Mouse (Mus musculus): Measurements from ENCODE around the gene Ccdc62. TPM values are rescaled to one million over a fixed set of nuclear protein-coding genes. Genes with fewer than 3 reads are reported as not detected.

The Ccdc62 gene
- total RNA-seq, 2 experiments from 2014 or later, result 1.4 to 1.8 TPM

DNA sequence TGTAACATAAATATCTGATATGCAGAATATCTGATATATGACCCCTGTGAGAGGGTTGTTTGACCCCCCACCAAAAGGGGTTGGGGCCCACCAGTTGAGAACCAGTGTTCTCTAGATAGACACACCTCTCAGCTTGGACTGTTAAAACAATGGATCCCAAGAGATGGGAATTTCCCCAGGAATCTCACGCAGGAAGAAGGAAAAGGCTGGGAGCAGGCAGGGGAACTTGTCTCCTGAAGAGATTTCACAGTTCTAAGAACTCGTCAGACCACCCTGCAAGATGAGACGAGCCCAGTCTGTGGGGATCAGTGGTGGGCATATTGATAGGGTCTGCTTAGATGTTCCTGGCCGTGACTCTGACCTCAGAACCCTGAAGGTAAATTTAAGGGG is 49.5 kb downstream of the Ccdc62 start:
- DNase-seq, result no peak

DNA sequence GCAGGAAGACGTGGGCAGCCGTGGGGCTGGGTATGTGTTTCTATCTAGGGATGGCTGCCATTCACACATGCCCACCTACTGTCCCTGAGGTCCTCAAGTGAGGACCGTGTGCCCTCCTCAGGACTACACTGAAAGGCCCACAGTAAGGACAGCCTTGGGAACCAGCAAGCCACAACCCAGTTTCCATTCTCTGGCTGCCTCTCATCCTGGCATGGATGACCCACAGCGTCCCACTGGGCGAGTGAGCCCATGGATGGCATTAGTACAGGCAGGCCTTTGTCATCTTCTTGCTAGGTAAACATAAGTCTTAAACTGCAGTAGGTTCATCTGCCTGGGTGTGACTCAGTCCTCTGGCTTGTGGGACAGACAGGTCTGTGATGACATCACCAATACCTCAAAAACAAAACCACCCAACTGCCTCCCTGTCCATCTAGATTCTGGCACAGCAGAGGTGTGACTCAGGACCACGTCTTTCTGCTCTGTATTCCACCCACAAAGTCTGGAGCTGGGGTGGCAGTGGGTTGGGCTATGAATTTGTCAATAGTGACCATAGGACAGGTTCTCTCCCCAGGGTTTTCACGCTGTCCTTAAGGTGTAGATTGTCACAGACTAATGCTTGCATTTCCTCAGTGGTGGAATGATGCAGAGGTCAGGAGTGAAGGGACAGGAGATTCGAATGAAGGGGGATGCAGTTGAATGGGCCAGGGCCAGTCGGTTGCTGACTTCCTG is 50.2 kb downstream of the Ccdc62 start:
- no peak for DNase-seq

DNA sequence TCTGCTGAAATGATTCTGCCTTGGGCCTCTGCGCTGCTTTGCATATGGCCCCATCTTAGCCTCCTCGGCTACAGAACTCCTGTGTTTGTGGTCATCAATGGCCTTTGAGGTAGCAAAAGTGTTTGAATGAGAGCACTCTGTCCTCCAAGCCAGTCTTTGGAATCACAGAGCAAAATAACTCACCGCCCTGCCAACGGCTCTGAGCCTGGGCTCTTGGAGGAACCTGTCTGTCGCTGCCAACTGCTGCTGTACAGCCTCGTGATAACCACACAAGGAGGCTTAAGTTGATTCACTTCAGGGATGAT is 50.7 kb downstream of the Ccdc62 start:
- no peak for DNase-seq

DNA sequence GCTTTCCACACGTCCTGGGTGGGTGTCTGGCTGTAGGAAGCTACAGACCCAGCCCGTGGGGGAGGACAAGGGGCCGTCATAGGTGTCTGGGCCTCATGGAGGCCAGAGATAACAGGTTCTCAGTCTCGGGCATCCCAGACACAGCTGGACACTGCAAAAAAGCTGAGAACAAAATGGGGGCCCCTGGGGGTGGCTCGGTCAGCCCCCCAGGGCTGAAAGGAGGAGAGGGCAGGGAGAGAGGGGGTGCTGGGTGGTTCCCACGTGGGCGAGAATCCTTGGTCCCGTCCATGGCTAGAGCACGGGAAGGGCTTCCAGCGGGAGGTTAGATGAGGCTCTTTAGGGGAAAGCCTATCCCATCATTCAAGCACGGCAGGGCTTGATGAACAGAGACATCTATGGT is 52.4 kb downstream of the Ccdc62 start:
- no peak for DNase-seq

DNA sequence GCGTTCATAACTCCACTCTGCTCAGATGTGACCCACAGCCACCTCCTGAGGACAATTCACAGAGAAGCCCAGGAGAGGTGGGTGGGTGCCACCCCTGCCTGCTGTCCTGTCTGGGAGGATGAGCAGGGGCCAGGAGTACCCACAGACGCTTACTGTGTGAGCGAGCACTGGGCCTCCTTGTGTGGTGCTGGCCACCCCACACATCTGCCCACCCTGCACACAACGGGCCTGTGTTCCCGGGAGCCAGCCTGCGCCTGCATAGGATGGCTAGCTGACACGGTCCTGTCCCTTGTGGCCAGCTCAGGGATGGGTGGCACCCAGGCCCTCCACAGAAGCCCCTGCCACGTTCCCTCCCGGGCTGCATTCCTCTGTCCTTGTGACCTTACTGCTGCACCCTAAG is 55.0 kb downstream of the Ccdc62 start:
- no peak for DNase-seq

DNA sequence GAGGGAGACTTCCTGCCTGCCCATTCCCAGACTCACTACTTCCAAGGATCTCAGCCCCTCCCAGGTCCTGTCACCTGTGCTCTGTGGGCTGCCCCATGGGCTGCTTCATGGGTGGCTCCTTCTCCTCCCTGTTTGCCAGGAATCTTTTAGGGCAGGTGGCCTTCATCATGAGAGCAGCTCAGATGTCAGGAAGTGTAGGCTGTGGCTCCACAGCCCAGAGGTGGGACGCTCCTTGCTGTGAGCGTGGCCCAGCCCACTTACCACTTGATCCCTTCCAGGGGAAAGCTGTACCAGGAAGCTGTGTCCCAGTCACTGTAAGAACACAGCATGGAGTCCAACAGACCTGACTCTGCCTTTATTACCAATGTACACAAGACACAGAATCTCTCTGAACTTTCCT is 56.4 kb downstream of the Ccdc62 start:
- no peak for DNase-seq

DNA sequence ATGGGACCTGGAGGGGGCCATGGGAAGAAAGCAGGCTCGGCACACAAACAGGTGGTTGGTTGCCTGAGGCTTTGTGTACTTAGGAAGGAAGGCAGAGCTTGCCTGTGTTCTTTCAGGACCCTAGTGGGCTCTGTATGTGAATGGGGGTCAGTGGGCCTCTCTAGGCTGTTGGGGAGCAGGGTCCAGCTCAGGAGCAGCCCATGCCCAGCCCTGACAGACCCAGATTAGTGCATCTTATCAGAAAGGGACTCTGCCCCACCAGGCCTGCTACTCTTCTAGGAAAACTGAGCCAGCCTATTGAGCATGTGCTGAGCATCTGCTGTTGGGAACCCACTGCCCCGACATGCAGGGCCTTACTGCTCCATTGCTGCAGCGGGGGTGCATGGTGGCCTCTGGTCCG is 57.0 kb downstream of the Ccdc62 start:
- DNase-seq, result no peak

DNA sequence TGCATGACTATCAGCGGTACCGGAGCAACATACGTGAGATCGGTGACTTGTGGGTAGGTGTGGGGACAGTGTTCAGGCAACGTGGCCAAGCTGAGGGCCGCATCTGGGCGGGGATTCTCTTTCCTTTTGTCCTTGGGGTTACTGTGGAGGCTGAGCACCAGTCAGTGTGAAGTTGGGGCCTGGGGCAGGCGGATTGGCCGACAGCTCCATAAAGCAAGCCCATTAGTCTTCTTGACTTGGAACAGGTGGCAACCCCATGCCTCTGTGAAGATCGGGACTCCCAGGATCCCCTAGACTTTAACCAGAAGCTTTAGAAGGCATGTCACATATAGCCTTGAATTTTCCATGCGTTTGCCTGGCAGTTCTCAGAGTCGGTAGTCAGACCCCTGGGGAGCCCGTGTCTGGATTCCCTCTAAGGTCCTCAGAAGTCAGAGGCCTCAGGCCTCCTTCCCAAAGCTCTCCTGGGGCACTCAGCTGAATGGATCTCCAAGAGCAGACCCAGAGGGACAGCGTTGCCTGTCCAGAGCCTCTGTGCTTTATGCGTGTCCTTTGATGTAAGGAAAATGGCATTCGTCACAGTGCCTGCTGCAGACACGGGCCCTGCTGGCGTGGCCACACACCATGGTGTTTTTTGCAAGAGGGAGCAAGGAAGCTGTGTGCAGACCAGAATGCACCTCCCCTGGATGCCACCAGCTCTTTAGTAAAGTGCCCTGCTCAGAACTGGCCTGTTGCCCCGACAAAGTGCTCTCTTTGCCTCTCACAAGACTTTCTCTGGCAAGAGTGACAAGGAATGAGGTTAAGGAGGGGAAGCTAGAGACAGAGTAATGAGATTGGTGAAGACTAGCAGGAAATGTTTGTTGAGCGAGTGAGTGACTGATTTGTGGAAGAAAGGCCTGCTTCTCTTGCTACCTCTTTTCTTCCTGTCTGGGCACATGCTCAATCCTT is 59.7 kb downstream of the Ccdc62 start:
- no peak for DNase-seq

DNA sequence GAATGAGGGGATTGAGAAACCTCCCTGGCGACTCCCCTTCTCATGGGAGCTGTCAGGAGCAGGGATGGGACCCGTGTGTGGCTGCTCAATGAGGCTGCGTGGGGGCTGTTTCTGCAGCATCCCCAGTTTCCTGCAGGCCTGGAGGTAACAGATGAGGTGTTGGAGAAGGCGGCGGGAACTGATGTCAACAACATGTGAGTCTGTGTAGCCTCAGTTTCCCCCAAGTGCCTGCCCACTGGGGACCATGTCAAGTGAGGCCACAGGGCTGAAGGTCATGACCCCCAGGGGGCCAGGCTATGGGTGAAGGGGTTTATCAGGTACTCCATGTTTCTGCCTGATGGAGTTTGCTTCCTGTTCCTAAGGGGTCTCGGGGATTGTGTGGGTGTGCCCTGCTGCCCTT is 60.8 kb downstream of the Ccdc62 start:
- no peak for DNase-seq

DNA sequence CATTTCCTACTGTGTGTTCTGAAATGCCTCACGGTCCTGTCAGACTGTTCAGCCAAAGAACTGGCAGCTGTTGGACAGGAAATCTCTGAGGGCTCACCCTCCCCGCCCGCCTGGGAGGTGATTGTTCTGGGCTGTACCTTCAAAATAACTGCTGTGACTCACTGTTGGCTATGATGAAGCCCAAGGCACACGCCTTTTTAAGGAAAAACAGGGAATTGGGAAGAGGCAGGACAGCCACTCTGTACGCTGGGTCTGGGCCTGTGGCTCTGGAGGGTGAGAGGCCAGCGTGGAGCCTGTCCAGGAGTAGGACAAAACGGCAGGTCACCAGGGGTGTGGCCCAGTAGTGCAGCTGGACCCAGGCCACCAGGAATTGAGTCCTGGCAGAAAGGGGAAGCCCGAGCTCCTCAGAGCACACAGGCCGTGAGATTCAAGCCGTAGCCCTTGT is 61.7 kb downstream of the Ccdc62 start:
- DNase-seq, result peak; percentile 75

DNA sequence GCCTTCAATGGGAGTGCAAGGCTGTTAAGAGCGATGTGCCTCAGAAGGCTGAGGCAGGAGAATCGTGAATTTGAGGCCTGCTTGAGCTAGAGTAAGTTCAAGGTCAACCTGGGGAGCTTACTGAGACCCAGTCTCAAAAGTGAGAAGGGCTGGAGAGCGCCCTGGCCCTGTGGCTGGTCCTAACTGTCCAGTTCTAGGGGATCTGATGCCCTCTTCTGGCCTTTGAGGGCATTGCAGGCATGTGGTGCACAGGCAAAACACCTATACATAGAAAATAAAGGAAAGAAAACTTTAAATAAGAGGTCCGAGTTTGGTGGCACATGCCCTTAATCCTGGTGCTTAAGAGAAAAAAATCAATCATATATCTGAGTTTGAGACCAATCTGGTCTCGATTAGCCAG is 62.3 kb downstream of the Ccdc62 start:
- peak; percentile 53 for DNase-seq

DNA sequence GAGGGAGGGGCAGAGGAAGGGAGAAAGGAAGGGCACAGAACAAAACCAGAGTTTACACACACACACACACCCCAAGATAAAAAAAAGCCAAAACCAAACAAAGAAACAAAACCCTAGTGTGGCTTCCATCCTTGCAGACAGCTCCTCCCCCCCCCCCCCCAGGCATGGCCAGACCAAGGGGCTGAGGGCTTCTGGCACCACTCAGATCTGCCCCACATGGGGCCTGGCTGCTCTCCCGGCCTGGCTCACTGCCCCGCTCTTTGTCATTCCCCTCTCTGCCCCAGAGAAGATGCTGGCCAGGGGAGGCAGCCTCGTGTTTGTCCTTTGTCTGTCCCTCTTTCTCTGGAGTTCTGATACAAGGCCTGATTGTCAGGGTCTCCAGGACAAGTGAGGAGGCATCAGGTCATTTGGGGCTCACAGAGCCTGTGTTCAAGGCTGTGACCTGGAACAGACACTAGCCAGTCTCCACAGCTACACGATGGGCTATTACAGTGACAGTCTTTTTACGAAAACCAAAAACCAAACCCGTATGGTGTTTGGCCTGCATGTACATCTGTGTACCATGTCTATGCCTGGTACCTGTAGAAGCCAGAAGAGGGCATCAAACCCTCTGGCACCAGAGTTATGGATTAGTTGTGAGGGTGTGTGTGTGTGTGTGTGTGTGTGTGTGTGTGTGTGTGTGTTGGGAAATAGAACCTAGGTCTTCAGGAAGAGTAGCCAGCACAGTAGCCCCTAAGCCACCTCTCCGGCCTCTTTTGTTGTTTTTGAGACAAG is 63.0 kb downstream of the Ccdc62 start:
- no peak for DNase-seq

DNA sequence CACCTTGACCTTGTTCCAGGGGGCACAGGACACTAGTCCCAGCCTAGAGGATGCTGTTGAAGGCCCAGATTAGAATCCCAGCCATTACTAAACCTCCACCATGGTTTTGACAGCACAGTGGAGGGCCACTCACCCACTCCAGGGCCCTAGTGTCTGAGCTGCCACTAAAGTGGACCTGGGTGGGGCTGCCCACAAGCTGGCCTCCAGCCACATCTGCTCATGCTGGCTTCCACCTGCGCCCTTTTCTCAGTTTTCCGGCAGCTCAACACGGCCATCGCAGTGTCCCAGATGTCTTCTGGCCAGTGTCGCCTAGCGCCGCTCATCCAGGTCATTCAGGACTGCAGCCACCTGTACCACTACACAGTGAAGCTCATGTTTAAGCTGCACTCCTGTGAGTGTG is 64.0 kb downstream of the Ccdc62 start:
- DNase-seq, result no peak

DNA sequence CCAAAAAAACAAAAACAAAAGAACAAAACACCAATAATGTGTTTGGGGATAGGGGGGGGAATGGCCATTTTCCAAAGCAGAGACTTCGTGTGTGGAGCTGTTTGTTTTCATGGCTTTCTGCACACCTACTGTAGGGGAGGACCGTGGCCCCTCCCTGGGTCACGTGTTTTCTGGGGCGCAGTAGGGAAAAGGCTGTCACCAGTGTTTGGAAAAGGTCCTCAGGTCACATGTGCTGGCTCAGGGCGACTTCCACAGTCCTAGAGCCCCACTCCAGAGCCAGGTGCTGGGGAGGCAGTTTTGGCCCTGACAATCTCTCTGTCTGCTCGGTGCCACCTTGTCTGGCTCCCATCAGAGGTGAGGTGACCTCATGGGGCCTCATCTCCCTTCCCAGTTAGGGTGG is 64.9 kb downstream of the Ccdc62 start:
- DNase-seq, result no peak

DNA sequence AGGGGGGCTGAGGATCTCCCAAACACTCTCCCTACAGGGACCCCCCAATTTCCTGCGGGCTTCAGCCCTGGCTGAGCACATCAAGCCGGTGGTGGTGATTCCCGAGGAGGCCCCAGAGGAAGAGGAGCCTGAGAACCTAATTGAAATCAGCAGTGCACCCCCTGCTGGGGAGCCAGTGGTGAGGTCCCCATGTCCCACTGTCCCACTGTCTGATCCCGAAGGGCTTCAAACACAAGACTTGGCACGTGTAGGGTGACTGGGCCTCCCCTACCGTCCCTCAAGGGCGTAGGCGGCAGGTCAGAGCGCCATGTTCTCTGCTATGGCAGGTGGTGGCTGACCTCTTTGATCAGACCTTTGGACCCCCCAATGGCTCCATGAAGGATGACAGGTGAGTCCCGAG is 65.7 kb downstream of the Ccdc62 start:
- DNase-seq, result no peak

DNA sequence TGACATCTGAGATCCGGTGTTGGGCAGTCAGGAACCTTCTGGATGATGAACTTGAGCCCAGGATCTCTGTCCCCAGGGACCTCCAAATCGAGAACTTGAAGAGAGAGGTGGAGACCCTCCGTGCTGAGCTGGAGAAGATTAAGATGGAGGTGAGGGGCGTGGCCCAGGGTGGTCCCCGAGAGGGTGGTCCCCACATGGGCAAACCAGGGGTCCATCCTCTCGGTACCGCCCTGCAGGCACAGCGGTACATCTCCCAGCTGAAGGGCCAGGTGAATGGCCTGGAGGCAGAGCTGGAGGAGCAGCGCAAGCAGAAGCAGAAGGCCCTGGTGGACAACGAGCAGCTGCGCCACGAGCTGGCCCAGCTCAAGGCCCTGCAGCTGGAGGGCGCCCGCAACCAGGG is 66.2 kb downstream of the Ccdc62 start:
- no peak for DNase-seq

DNA sequence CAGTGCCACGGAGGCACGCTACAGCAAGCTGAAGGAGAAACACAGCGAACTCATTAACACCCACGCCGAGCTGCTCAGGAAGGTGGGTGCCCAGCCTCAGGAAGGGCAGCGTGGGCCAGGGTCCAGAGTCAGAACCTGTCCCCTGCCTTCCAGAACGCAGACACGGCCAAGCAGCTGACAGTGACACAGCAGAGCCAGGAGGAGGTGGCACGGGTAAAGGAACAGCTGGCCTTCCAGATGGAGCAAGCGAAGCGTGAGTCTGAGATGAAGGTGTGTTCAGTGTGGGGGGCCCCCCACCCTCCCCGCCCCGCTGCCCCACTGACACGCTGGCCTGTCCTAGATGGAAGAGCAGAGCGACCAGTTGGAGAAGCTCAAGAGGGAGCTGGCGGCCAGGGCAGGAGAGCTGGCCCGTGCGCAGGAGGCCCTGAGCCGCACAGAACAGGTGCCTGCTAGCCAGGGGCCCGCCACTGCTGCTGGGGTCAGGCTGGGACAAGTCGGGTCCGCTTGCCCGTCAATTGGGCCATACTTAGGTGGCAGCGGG is 66.8 kb downstream of the Ccdc62 start:
- DNase-seq, result no peak

DNA sequence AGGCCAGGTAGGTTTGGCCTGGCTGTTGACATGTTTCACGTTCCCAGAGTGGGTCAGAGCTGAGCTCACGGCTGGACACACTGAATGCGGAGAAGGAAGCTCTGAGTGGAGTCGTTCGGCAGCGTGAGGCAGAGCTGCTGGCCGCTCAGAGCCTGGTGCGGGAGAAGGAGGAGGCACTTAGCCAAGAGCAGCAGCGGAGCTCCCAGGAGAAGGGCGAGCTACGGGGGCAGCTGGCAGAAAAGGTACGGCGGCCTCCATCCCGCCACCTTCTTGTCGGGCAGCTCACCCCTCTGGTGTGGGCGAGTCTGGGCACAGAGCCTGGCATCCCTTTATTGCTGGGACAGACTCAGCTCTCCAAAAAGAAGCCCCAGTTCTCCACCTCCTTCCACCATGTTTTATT is 67.3 kb downstream of the Ccdc62 start:
- no peak for DNase-seq

DNA sequence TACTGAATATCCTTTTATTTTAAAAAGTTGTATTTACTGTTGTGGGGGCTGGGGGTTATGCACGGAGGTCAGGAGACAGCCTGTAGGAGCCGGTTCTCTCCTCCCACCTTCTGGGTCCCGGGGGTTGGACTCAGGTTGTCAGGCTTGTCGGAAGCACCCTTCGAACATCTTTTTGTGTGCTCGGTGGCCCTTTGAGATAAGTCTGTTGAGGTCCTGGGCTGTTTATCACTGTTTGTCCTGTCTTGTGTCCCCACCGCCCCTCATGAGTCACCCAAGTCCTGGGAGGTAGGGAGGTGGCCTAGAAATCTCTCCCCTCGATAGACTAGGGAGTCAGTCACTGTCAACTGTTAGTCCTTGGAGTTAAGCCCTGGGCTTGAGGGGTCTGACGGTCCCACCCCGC is 67.9 kb downstream of the Ccdc62 start:
- DNase-seq, result no peak

DNA sequence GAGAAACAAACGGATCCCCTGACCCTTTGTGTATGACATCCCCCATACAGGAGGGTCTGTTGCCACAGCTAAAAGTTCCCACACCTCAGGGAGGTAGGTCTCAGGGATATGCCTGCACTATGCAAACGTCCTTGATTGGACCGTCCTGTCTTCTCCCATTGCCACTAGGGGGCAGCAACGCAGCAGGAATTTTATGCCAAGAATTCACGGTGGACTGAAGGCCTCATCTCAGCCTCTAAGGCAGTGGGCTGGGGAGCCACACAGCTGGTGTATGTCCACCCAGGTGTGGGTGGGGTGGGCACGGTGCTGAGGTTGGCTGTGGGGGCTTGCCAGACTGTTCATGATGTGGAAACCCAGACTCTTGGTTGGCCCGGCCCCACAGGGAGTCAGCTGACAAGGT is 70.3 kb downstream of the Ccdc62 start:
- peak; percentile 69 for DNase-seq

DNA sequence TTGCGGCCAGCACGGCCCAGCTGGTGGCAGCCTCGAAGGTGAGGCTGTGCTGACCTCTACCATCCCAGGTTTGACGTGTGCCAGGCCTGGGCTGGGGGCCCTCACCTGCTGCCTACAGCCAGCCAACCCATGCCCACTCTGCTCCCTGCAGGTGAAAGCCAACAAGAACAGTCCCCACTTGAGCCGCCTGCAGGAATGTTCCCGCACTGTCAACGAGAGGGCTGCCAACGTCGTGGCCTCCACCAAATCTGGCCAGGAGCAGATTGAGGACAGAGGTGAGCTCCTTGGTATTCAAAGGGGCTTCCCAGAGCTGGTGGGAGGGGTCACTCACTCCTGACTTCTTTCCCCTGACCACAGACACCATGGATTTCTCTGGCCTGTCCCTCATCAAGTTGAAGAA is 70.8 kb downstream of the Ccdc62 start:
- no peak for DNase-seq

DNA sequence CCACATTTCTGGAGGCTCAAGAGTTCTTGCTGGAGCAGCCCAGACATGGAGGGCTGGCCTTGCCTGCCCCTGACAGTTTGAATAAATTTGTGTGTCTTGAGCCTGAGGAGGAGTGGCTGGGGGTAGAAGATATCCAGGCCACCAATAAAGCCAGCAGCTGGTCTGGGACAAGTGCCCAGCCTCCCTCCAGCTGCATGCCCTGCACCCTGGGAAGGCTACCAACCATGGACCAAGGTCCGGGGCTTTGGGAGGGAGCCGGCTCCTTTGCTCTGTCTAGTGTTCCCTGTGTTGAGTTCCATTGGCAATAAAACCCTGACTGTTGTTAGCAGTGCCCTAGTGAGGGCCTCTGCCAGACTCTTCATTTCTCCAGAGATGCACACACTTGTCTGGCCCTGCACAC is 72.4 kb downstream of the Ccdc62 start:
- peak; percentile 65 for DNase-seq

DNA sequence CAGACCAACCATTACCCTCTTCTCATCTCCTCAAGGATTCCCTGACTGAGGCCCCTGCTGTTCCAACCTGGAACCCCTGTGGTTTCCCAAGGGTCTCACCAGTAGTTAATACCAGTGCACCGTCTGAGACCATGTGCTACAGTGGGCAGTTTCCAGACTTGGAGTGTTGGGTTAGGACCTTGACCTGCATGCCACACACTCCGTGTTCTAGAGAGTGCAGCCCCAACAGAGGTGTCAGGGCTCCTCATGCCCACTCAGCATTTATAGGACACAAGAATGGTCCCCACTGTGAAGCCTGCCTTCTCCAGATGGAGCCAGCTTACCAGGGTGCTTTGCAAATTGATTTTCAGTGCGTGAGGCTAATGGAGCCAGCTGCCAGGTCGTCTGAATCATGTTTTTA is 72.9 kb downstream of the Ccdc62 start:
- DNase-seq, result no peak
